Mouse (Mus musculus) G1E (cell line): ENCODE data around the gene Prkar1a. TPM values are rescaled to one million over a fixed set of nuclear protein-coding genes. Genes with fewer than 3 reads are reported as not detected.

Source experiments
- ATAC-seq: 2 replicates; pipeline ENCODE4 v1.8.0; 2016; ENCODE audit warnings: mild to moderate bottlenecking; ENCODE audit not compliant: insufficient number of reproducible peaks, poor library complexity, low FRiP score, severe bottlenecking; ENCODE audit errors: extremely low read depth
- DNase-seq: peaks from one replicate; pipeline ENCODE4 v3.0.0; 2012; ENCODE audit warnings: low spot score
- H3K27me3 ChIP-seq: 2 replicates; pipeline ENCODE4 v1.6.1; 2012; ENCODE audit warnings: mild to moderate bottlenecking, low read length, inconsistent platforms; ENCODE audit not compliant: insufficient read depth
- H3K36me3 ChIP-seq: replicated peaks from 2 replicates; pipeline ENCODE3; 2012; ENCODE audit warnings: mild to moderate bottlenecking, inconsistent platforms
- H3K4me1 ChIP-seq: 2 replicates; pipeline ENCODE4 v1.6.1; 2012; ENCODE audit warnings: low read depth, low read length, inconsistent platforms, mixed read lengths; ENCODE audit not compliant: insufficient read depth
- H3K4me3 ChIP-seq: 2 replicates; pipeline ENCODE4 v1.5.1; 2012; ENCODE audit warnings: low read depth, mild to moderate bottlenecking, inconsistent platforms, low read length, moderate library complexity, mixed read lengths
- H3K9me3 ChIP-seq: replicated peaks from 2 replicates; pipeline ENCODE4 v1.6.1; 2012; ENCODE audit warnings: inconsistent platforms
- CTCF ChIP-seq: IDR thresholded peaks from 2 replicates; pipeline ENCODE4 v1.5.1; 2012; ENCODE audit warnings: low read depth, low read length, inconsistent platforms, mixed read lengths
- GATA1 ChIP-seq: IDR thresholded peaks from 2 replicates; pipeline ENCODE4 v1.6.1; 2012; ENCODE audit warnings: borderline replicate concordance, low read length, inconsistent platforms, mixed read lengths
- GATA2 ChIP-seq: IDR thresholded peaks from 2 replicates; pipeline ENCODE4 v1.6.1; 2012; ENCODE audit warnings: low read depth, low read length, inconsistent platforms, borderline replicate concordance
- POLR2AphosphoS5 ChIP-seq: IDR thresholded peaks from 2 replicates; pipeline ENCODE4 v1.6.1; 2012; ENCODE audit warnings: low read depth, low read length, inconsistent platforms; ENCODE audit not compliant: insufficient replicate concordance
- TAL1 ChIP-seq: conservative IDR thresholded peaks from 2 replicates; pipeline ENCODE4 v1.6.1; 2012; ENCODE audit warnings: low read depth, low read length, inconsistent platforms, mixed read lengths
- polyA plus RNA-seq: library from polyadenylated mRNA; stranded (reverse); fragments of >175 nt; gene quantifications from 2 replicates; pipeline ENCODE4 v1.2.3, GENCODE M21; 2012
- total RNA-seq, 2 experiments: library from RNA; stranded (forward) in 1 of 2; stranded (reverse) in 1 of 2; fragments of 200-1000 nt in 1 of 2; fragments of >200 nt in 1 of 2; fragmentation: Nextera tagmentation in 1 of 2; gene quantifications; 2 replicates each; pipeline ENCODE4 v1.2.3; 2014 to 2017

Prkar1a gene
- total RNA-seq (2014; fragmentation: Nextera tagmentation) (116 and 134 TPM in 2 replicates), total RNA-seq (2017) (83.6 and 85.6 TPM in 2 replicates), polyA plus RNA-seq (74.6 and 74.8 TPM in 2 replicates)

DNA sequence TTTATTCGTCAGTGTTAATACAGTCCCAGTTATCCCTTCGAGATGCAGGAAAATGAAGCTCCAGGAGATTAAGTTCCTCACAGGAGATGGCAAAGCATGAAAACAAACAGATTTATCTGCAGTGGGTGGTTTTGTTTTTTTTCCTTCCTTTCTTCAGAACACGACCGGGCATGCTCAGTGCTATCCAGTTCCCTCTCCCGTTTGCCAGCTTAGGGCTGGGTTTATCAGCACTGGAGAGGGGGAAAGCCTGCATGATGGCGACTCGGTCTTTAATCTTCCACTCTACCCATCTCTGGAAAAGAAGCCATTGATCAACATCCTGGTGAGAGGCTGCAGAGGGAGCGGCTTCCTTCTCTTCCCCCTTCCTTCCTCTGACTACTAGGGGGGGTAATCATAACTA is at the start of gene Prkar1a:
TSS of gene Prkar1a (plus strand) at position 200 of the 400 bp plus-strand sequence.
- Histone ChIP-seq H3K9me3 (no peaks in the 10 kb centered on the region), H3K36me3 (peaks cover 13% of the 10 kb centered on the region), H3K4me3 (peak within 1 kb of the TSS; percentile 95), H3K4me1 (peaks cover 43% of the 10 kb centered on the region), H3K27me3 (peaks cover 30% of the 10 kb centered on the region)
- no peak for TF ChIP-seq TAL1
- no peak for TF ChIP-seq GATA1
- TF ChIP-seq POLR2AphosphoS5 = no peak
- TF ChIP-seq CTCF = no peak
- no peak for TF ChIP-seq GATA2
- no peak for ATAC-seq
- no peak for DNase-seq

DNA sequence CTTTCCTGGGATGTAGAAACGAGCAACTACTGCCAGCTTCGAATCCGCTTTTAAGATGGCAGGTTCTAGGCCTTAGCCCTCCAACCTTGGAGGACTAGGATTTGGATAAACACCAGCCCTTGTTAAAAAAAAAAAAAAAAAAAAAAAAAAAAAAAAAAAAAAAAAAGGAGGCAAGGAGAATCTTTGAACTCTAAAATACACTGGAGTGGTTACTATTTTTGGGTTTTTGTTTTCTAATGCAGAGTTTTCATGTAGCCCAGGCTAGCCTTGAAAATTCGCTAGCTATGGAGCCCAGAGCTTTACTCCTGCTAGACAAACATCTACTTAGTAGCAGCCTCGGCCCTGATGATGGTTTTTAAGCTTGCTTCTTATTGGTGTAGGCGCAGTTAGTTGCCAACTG is 41.6 kb upstream of the Prkar1a start:
- TF ChIP-seq GATA1 = no peak
- no peak for TF ChIP-seq CTCF

DNA sequence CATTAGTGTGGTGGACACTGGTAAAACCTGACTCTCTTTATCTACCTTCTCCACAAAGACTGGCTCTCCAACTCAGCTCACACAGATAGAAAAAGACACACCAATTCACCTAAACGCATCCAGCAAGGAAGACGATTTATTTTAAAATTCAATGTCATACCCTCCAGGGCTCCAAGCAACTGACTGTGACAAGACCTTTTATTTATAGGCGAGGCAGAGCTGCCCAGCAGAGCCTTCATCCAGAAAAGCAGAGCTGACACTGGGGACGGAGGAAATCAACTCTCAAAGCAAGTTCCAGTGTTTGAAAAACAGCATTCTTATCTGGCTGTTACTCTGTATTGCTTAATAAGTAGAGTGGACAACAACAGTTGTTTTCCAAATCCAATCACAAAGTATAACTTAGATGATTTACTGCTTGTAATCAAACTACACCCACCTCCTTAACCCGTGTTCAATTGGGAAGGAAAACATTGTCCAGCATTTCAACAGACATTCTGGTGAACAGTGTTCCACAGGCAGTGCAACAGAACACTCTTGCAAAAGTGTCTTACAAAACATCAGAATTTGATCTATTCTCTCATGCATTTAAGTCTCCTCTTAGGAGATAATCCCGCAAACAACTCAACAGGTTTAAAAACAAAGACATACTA is 40.1 kb upstream of the Prkar1a start:
- DNase-seq (no peak), ATAC-seq (no peak)
- Histone ChIP-seq H3K36me3 (peaks cover 11% of the 10 kb centered on the region), H3K4me3 (no peak overlapping the region), H3K4me1 (peaks cover 47% of the 10 kb centered on the region), H3K9me3 (no peaks in the 10 kb centered on the region), H3K27me3 (no peaks in the 10 kb centered on the region)
- TF ChIP-seq GATA1 (no peak), TAL1 (no peak), POLR2AphosphoS5 (no peak), GATA2 (no peak), CTCF (no peak)

More for the DNA sequence above, 41.6 kb upstream of the Prkar1a start:
- peaks cover 34% of the 10 kb centered on the region for H3K4me1 ChIP-seq
- ATAC-seq = no peak
- no peak overlapping the region for H3K4me3 ChIP-seq
- H3K36me3 ChIP-seq = peaks cover 20% of the 10 kb centered on the region
- no peaks in the 10 kb centered on the region for H3K27me3 ChIP-seq
- DNase-seq = no peak
- H3K9me3 ChIP-seq = no peaks in the 10 kb centered on the region

DNA sequence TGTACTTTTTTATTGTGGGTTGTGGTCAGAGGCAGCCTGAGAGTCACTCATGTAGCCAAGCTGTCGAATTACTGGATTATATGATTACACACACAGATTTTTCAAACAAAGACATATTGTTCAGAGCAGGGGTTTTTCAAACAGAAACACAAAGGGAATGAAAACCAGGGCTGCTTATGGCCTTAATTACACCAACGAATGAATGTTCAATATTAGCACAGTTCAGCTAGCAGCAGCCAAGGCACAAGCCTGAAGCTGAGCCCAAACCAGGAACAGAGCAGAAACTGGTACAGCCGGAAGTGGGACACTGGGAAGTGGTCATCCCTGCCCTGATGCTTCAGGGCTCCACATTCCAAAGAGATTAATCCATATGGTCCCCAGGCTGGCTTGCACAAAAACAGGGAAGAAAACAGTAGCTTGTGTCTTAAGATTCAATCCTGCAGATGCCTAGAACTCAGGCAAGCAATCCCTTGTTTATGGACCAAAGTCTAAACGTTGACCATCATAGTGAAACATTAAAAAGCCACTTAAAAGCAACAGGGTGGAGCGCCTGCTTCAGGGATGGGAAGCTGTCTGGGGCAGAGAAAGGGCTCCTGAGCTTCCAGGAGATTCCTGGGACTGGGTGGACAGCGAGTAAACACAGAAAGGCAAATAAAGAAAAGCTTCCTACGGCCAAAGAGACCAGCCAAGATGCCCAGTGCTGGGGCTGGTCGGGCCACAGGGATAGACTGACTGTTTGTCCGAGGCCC is 39.0 kb upstream of the Prkar1a start:
- Histone ChIP-seq H3K36me3 (peaks cover 6% of the 10 kb centered on the region), H3K4me1 (peaks cover 50% of the 10 kb centered on the region), H3K27me3 (no peaks in the 10 kb centered on the region)

DNA sequence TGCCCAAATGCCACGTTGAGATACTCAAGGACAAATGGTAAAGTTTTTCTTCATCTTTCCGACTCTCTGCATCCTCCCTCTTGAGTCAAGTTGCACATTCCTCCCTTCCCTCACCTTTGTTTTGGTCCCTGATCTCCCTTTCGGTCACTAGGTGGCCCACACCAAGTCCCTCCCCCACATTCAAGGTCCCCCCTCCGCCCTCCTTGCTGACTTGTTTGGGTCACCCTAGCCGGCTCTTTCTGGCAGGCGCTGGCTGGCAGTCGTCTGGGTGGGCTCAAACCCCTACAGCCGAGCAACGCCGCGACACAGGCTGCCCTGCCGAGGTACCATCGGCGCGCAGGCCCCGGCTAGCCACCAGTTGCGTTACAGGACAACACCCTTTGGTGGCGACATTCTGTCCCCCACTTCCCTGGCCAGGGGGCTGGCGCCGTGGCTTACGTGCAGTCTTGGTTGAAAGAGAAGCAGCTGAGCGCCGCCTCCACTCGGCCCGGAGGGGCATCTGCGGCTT is 38.4 kb upstream of the Prkar1a start:
- Histone ChIP-seq H3K27me3 (no peaks in the 10 kb centered on the region), H3K9me3 (no peaks in the 10 kb centered on the region), H3K36me3 (peaks cover 6% of the 10 kb centered on the region), H3K4me3 (peak overlapping the region; percentile 90), H3K4me1 (peaks cover 56% of the 10 kb centered on the region)
- DNase-seq (no peak), ATAC-seq (no peak)
- TF ChIP-seq CTCF (no peak), GATA2 (no peak), TAL1 (no peak), GATA1 (no peak), POLR2AphosphoS5 (no peak)

More for the DNA sequence above, 39.0 kb upstream of the Prkar1a start:
- no peak for DNase-seq
- no peak for ATAC-seq
- Histone ChIP-seq H3K9me3 (no peaks in the 10 kb centered on the region), H3K4me3 (peak overlapping the region; percentile 90)
- TF ChIP-seq GATA2 = no peak
- no peak for TF ChIP-seq CTCF
- TF ChIP-seq GATA1 = no peak
- TF ChIP-seq TAL1 = no peak
- no peak for TF ChIP-seq POLR2AphosphoS5

DNA sequence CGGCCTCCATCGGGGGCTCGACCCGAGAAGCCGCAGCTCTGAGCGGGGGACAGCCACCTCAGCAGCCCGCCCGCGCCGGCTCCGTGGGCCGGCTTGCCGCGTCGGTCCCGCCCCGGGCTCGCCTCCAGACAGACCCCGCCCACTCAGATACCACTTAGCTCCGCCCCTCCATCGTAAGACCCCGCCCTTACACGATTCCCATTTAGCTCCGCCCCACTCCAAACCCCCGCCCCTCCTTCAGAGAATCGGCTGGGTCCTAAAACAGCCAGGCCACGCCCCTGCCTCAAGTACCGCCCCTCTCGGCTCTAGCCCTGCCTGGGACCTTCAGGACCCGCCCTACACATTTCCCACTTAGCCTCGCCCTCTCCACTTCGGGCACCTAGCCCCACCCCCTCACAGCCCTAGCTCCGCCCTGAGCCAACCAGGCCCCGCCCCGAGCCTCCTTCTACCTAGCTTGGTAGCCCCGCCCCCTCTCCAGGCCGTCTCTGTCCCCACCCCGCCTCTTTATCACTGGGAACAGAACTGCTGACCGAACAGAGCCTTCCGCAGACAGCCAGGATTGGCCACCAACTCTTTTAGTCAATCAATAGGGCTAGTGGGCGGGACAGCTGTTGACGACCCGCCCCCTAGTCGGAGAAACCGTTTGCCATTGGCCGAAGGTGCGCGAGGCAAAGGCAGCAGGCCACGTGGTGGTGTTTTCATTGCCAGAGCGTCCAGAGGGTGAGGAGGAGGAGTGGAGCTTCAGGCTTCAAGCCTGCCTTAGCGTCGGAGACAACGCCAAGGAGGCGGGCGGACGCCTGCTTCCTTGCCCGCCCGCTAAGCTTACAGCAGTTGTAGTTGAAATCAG is 37.7 kb upstream of the Prkar1a start, which contains the start of gene Wipi1:
TSS of gene Wipi1 (minus strand) at position 665 of the 847 bp plus-strand sequence.
- H3K9me3 ChIP-seq = no peaks in the 10 kb centered on the region
- no peaks in the 10 kb centered on the region for H3K27me3 ChIP-seq
- peak; percentile 86 for ATAC-seq
- TF ChIP-seq GATA2 (no peak), POLR2AphosphoS5 (no peak), GATA1 (no peak), TAL1 (no peak), CTCF (no peak)
- peaks cover 3% of the 10 kb centered on the region for H3K36me3 ChIP-seq
- peaks cover 63% of the 10 kb centered on the region for H3K4me1 ChIP-seq
- peak within 1 kb of the TSS; percentile 90 for H3K4me3 ChIP-seq
- DNase-seq = peak; percentile 91
